Comparison of ENCODE assay signal across 22 mouse cellular contexts in genomic region chr2:152057252-152057563, GRCm38 (mm10). TPM values are rescaled to one million over a fixed set of nuclear protein-coding genes. Genes with fewer than 3 reads are reported as not detected.
DNase-seq lines count a peak whose midpoint lies in the region; ATAC-seq and TF ChIP-seq lines count a peak whose summit lies in the region.
"Had no signal": no experiment of that assay in that cellular context is flagged by ENCODE, and none has a peak within 500 bp of the region (broad histone marks: within the 10 kb centered on the region; RNA-seq: fewer than 3 reads in every experiment).

No protein-coding gene starts in this region.

- no peak for ATAC-seq in forebrain, embryonic 12.5 days (ENCODE audit: low FRiP score)
- no peak for ATAC-seq in forebrain, embryonic 13.5 days
- ATAC-seq in hindbrain, postnatal 0 days, result no peak
- ATAC-seq: inflammation-experienced regulatory T-cells, adult 6 months had no signal

- H3K27me3 ChIP-seq in forebrain, embryonic 12.5 days, result peaks cover 57% of the 10 kb centered on the region
- peaks cover 40% of the 10 kb centered on the region for H3K27me3 ChIP-seq in forebrain, embryonic 13.5 days
- peaks cover 71% of the 10 kb centered on the region for H3K27me3 ChIP-seq in E14TG2a.4 (ENCODE audit: insufficient read depth, low read length)
- H3K27me3 ChIP-seq in hindbrain, embryonic 10.5 days (ENCODE audit: insufficient read depth, poor library complexity, severe bottlenecking), result peaks cover 58% of the 10 kb centered on the region
- H3K27me3 ChIP-seq in hindbrain, postnatal 0 days (ENCODE audit: insufficient read depth, low read length), result no peaks in the 10 kb centered on the region

- WGBS in forebrain, embryonic 12.5 days, result 76% methylated on average over 9 of the region's 9 CpGs
- 73% methylated on average over 9 of the region's 9 CpGs for WGBS in forebrain, embryonic 13.5 days
- 77% methylated on average over 9 of the region's 9 CpGs for WGBS in hindbrain, embryonic 10.5 days
- WGBS in hindbrain, postnatal 0 days, result 61% methylated on average over 9 of the region's 9 CpGs

- no peaks in the 10 kb centered on the region for H3K36me3 ChIP-seq in forebrain, embryonic 12.5 days (replicated peaks)
- H3K36me3 ChIP-seq in forebrain, embryonic 13.5 days (ENCODE audit: poor library complexity, severe bottlenecking), result no peaks in the 10 kb centered on the region
- no peaks in the 10 kb centered on the region for H3K36me3 ChIP-seq in E14TG2a.4 (ENCODE audit: insufficient read depth, low read length)
- no peaks in the 10 kb centered on the region for H3K36me3 ChIP-seq in hindbrain, embryonic 10.5 days
- H3K36me3 ChIP-seq in hindbrain, postnatal 0 days (ENCODE audit: insufficient read depth, low read length), result no peaks in the 10 kb centered on the region
- H3K36me3 ChIP-seq: limb, embryonic 15.5 days; liver, embryonic 15.5 days had no signal

- 0 out of 2 replicates have a peak overlapping the region, but pooled peaks have one; percentile 32 for H3K27ac ChIP-seq in forebrain, embryonic 12.5 days
- no peak overlapping the region for H3K27ac ChIP-seq in forebrain, embryonic 13.5 days
- H3K27ac ChIP-seq in hindbrain, embryonic 10.5 days, result peak overlapping the region; percentile 75
- peak overlapping the region; percentile 56; the same call in 1 of the 2 replicates for H3K27ac ChIP-seq in hindbrain, postnatal 0 days
- H3K27ac ChIP-seq: gastrocnemius, adult 2 months; limb, embryonic 15.5 days; liver, embryonic 15.5 days had no signal

- no peak overlapping the region for H3K4me3 ChIP-seq in forebrain, embryonic 12.5 days (replicated peaks)
- no peak overlapping the region for H3K4me3 ChIP-seq in forebrain, embryonic 13.5 days
- peak overlapping the region; percentile 39; the same call in 1 of the 2 replicates for H3K4me3 ChIP-seq in E14TG2a.4 (replicated peaks; ENCODE audit: low read length)
- no peak overlapping the region for H3K4me3 ChIP-seq in hindbrain, embryonic 10.5 days
- no peak overlapping the region for H3K4me3 ChIP-seq in hindbrain, postnatal 0 days (ENCODE audit: low read length)
- H3K4me3 ChIP-seq: gastrocnemius, adult 2 months; limb, embryonic 15.5 days; liver, embryonic 15.5 days had no signal

- H3K9me3 ChIP-seq in forebrain, embryonic 12.5 days, result no peaks in the 10 kb centered on the region
- no peaks in the 10 kb centered on the region for H3K9me3 ChIP-seq in forebrain, embryonic 13.5 days (replicated peaks)
- H3K9me3 ChIP-seq in E14TG2a.4 (ENCODE audit: low read length), result no peaks in the 10 kb centered on the region
- H3K9me3 ChIP-seq in hindbrain, embryonic 10.5 days, result no peaks in the 10 kb centered on the region
- H3K9me3 ChIP-seq in hindbrain, postnatal 0 days (ENCODE audit: low read length), result no peaks in the 10 kb centered on the region
- H3K9me3 ChIP-seq: limb, embryonic 15.5 days; liver, embryonic 15.5 days had no signal

- no peak overlapping the region for H3K9ac ChIP-seq in forebrain, embryonic 12.5 days
- no peak overlapping the region for H3K9ac ChIP-seq in forebrain, embryonic 13.5 days
- no peak overlapping the region for H3K9ac ChIP-seq in hindbrain, postnatal 0 days (replicated peaks; ENCODE audit: low read length)
- H3K9ac ChIP-seq: limb, embryonic 15.5 days; liver, embryonic 15.5 days had no signal

- H3K4me2 ChIP-seq in forebrain, embryonic 12.5 days, result no peak overlapping the region
- H3K4me2 ChIP-seq in forebrain, embryonic 13.5 days, result no peak overlapping the region
- no peak overlapping the region for H3K4me2 ChIP-seq in hindbrain, postnatal 0 days (ENCODE audit: low read depth, low read length)
- H3K4me2 ChIP-seq: heart, embryonic 11.5 days; limb, embryonic 15.5 days; liver, embryonic 15.5 days had no signal

- DNase-seq in hindbrain, embryonic 10.5 days (ENCODE audit: low spot score), result no peak
- DNase-seq in hindbrain, postnatal 0 days (ENCODE audit: low spot score), result no peak
- DNase-seq in gastrocnemius, postnatal 25 days, result no peak
- DNase-seq in frontal cortex, adult 2 months (ENCODE audit: extremely low spot score in 1 of 2, low spot score in 1 of 2), result no peak
- DNase-seq: B cell, adult 2 months; gastrocnemius, adult 2 months; heart, postnatal 10 days; kidney, adult 2 months; kidney, postnatal 10 days; right cerebral cortex, postnatal 14 days; spleen, adult 18-20 months; thymus, postnatal 4 days had no signal

- TF ChIP-seq CTCF in E14TG2a.4 (conservative IDR thresholded peaks at IDR 0.05; ENCODE audit: low read length), result no peak
- no peak for TF ChIP-seq CTCF in hindbrain, postnatal 0 days (IDR thresholded peaks at IDR 0.05; ENCODE audit: low read depth)

- peaks cover 31% of the 10 kb centered on the region for H3K4me1 ChIP-seq in forebrain, embryonic 12.5 days
- H3K4me1 ChIP-seq in forebrain, embryonic 13.5 days, result peaks cover 36% of the 10 kb centered on the region
- peaks cover 9% of the 10 kb centered on the region; the same call in 1 of the 2 replicates for H3K4me1 ChIP-seq in E14TG2a.4 (replicated peaks; ENCODE audit: low read depth, low read length)
- peaks cover 35% of the 10 kb centered on the region for H3K4me1 ChIP-seq in hindbrain, embryonic 10.5 days (replicated peaks)
- no peaks in the 10 kb centered on the region for H3K4me1 ChIP-seq in hindbrain, postnatal 0 days (ENCODE audit: insufficient read depth, low read length)
- H3K4me1 ChIP-seq: limb, embryonic 15.5 days; liver, embryonic 15.5 days had no signal

RNA-seq across cellular contexts. Expression of gene Scrt2, which starts 24.1 kb away (rescaled TPM):
- 15.3 and 15.6 TPM in 2 replicates for polyA plus RNA-seq in forebrain, embryonic 12.5 days (2016; fragmentation: Nextera tagmentation; extraction: Ambion mirVana)
- polyA plus RNA-seq in forebrain, embryonic 13.5 days (2015; fragmentation: Nextera tagmentation; extraction: Ambion mirVana), result 17.5 and 19.9 TPM in 2 replicates
- 5.5 and 19.0 TPM in 2 replicates for polyA plus RNA-seq in hindbrain, embryonic 10.5 days (2016; fragmentation: Nextera tagmentation; extraction: Ambion mirVana)
- 13.3 and 18.4 TPM in 2 replicates for total RNA-seq in hindbrain, postnatal 0 days (2014; rRNA removed)
- polyA plus RNA-seq in hindbrain, postnatal 0 days (2015; fragmentation: Nextera tagmentation; extraction: Ambion mirVana), result 4.1 and 4.4 TPM in 2 replicates
- total RNA-seq in gastrocnemius, postnatal 25 days (2021), result not detected
- polyA plus RNA-seq in frontal cortex, adult 2 months (2012; rRNA removed), result 15.5 and 19.7 TPM in 2 replicates
- total RNA-seq: gastrocnemius, adult 2 months; granulocyte monocyte progenitor cell, adult 5-6 weeks; heart, postnatal 10 days; monocyte, adult 5-6 weeks had no signal
- polyA plus RNA-seq: inflammation-experienced regulatory T-cells, adult 6 months; kidney, adult 2 months; limb, embryonic 15.5 days; liver, embryonic 15.5 days; lung, embryonic 16.5 days had no signal

RNA-seq across cellular contexts. Expression of gene Srxn1, which starts 48.1 kb away (rescaled TPM):
- polyA plus RNA-seq in forebrain, embryonic 12.5 days (2016; fragmentation: Nextera tagmentation; extraction: Ambion mirVana), result 12.0 and 12.9 TPM in 2 replicates
- 10.3 and 10.7 TPM in 2 replicates for polyA plus RNA-seq in forebrain, embryonic 13.5 days (2015; fragmentation: Nextera tagmentation; extraction: Ambion mirVana)
- polyA plus RNA-seq in hindbrain, embryonic 10.5 days (2016; fragmentation: Nextera tagmentation; extraction: Ambion mirVana), result 15.6 and 18.7 TPM in 2 replicates
- total RNA-seq in hindbrain, postnatal 0 days (2014; rRNA removed), result 51.7 and 54.5 TPM in 2 replicates
- 26.4 and 26.8 TPM in 2 replicates for polyA plus RNA-seq in hindbrain, postnatal 0 days (2015; fragmentation: Nextera tagmentation; extraction: Ambion mirVana)
- 10 to 100 TPM; 18.8 to 24.8 TPM for total RNA-seq in gastrocnemius, postnatal 25 days (2021)
- polyA plus RNA-seq in frontal cortex, adult 2 months (2012; rRNA removed), result 91.2 and 95.2 TPM in 2 replicates
